8 mouse cellular contexts compared by ENCODE assay signal in the genomic region with DNA sequence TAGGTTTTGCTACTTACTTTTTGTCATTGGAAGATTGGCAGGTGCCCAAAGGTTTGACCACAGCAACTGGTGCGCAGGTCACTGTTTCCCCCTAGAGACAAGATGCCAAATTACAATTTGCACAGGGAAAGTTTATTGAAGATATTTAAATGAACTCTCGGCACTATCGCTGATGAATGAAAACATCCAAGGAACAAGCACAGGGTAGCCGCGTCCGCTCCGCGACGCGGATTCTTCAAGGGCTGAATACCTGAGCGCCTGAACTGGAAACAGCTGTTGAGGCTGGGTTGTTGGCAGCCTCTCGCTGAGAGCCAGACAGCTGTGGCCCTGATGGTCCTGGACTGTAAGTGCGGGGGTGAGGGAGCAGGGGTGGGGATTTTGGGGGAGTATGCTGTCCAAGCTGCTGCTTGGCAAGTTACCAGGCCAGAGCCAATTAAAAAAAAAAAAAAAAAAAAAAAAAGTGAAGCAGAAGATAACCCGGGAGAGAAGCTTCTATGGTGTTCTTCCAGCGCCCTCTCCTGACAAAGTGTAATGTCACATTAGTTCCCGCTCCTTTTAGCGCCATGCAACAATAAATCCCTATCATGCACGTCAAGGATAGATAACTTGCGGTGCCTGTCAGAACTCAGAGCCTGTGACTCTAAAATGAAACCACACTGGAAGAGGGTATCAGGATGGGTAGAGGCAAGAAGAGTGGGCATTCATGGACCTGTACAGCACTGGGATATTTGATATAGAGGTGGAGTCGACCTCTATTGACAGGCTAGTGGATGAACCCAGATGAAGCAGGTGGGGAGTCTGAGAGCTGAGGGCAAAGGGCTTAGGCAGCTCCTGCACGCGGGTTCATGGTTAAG. TPM values are rescaled to one million over a fixed set of nuclear protein-coding genes. Genes with fewer than 3 reads are reported as not detected.
DNase-seq lines count a peak whose midpoint lies in the region; ATAC-seq and TF ChIP-seq lines count a peak whose summit lies in the region.

No protein-coding gene starts in this region.

- no peak for DNase-seq in Patski (ENCODE audit: low read depth, low spot score)
- DNase-seq in cerebellum, adult 9-10 months, result peak; percentile 48
- DNase-seq in frontal cortex, postnatal 10 days (ENCODE audit: low spot score in 2 of 2), result peak; percentile 13 to 34
- DNase-seq in kidney, adult 8-10 months, result peak; percentile 9 to 29
- no peak for DNase-seq in natural killer cell, adult 2 months (ENCODE audit: low spot score in 2 of 2)

- H3K36me3 ChIP-seq in limb, embryonic 12.5 days, result no peaks in the 10 kb centered on the region
- H3K36me3 ChIP-seq in midbrain, embryonic 16.5 days (ENCODE audit: control insufficient read depth, insufficient read depth, low read length), result no peaks in the 10 kb centered on the region

- H3K4me2 ChIP-seq in limb, embryonic 12.5 days, result peak overlapping the region; percentile 50
- H3K4me2 ChIP-seq in midbrain, embryonic 16.5 days (ENCODE audit: low read length), result peak overlapping the region; percentile 79

- WGBS in limb, embryonic 12.5 days, result 14% methylated on average over 22 of the region's 22 CpGs
- 15% methylated on average over 22 of the region's 22 CpGs for WGBS in midbrain, embryonic 16.5 days

- no peak overlapping the region for H3K27ac ChIP-seq in limb, embryonic 12.5 days
- H3K27ac ChIP-seq in midbrain, embryonic 16.5 days (ENCODE audit: low read length), result no peak overlapping the region

- H3K4me3 ChIP-seq in limb, embryonic 12.5 days (replicated peaks), result no peak overlapping the region
- H3K4me3 ChIP-seq in midbrain, embryonic 16.5 days (ENCODE audit: low read depth, low read length), result peak overlapping the region; percentile 28

- in situ Hi-C loops in Patski (cut with MboI; ENCODE audit: low pct_unique_long_range_greater_than_20kb), result no loop called here

- CTCF ChIA-PET in Patski (lab: Charles Lee), result no interaction called here

- H3K4me1 ChIP-seq in limb, embryonic 12.5 days (replicated peaks), result no peaks in the 10 kb centered on the region
- H3K4me1 ChIP-seq in midbrain, embryonic 16.5 days (ENCODE audit: control insufficient read depth, insufficient read depth, low read length), result peaks cover 2% of the 10 kb centered on the region; the same call in 1 of the 2 replicates

- no peak overlapping the region for H3K9ac ChIP-seq in limb, embryonic 12.5 days (replicated peaks)
- H3K9ac ChIP-seq in midbrain, embryonic 16.5 days (ENCODE audit: low read depth, low read length), result peak overlapping the region; percentile 46; the same call in 1 of the 2 replicates

- ATAC-seq in Patski, result no peak
- no peak; the same call in 1 of the 2 replicates for ATAC-seq in limb, embryonic 12.5 days (ENCODE audit: insufficient number of reproducible peaks, insufficient read depth, low FRiP score, low TSS enrichment, low read depth)
- peak; percentile 71; the same call in 1 of the 2 replicates for ATAC-seq in midbrain, embryonic 16.5 days
- ATAC-seq in monocyte, adult 5-6 weeks (replicated peaks; ENCODE audit: insufficient number of reproducible peaks, low FRiP score, low TSS enrichment, poor library complexity, severe bottlenecking), result no peak

- TF ChIP-seq CTCF in Patski (IDR thresholded peaks at IDR 0.05), result peak; percentile 28

- POLR2A ChIA-PET in Patski (lab: Charles Lee), result no interaction called here

- no peaks in the 10 kb centered on the region for H3K9me3 ChIP-seq in limb, embryonic 12.5 days
- no peaks in the 10 kb centered on the region for H3K9me3 ChIP-seq in midbrain, embryonic 16.5 days (replicated peaks; ENCODE audit: control insufficient read depth, low read length, poor library complexity, severe bottlenecking)

- peaks cover 3% of the 10 kb centered on the region for H3K27me3 ChIP-seq in Patski
- H3K27me3 ChIP-seq in limb, embryonic 12.5 days, result peaks cover 17% of the 10 kb centered on the region
- no peaks in the 10 kb centered on the region for H3K27me3 ChIP-seq in midbrain, embryonic 16.5 days (ENCODE audit: control insufficient read depth, insufficient read depth, low read depth, low read length)

RNA-seq across cellular contexts. Expression of gene Abca15, which starts 1.0 kb away (rescaled TPM):
- polyA plus RNA-seq in Patski (2021), result not detected
- not detected in 2 replicates for polyA plus RNA-seq in limb, embryonic 12.5 days (2016; fragmentation: Nextera tagmentation; extraction: Ambion mirVana)
- polyA plus RNA-seq in midbrain, embryonic 16.5 days (2015; fragmentation: Nextera tagmentation; extraction: Ambion mirVana), result not detected in 2 replicates
- total RNA-seq in monocyte, adult 5-6 weeks (2017), result not detected in 3 replicates

Comparison
In these comparisons a context has a peak if more than half of its experiments do, and no peak if none do; other contexts are left out.
1. DNase-seq: peak in cerebellum, adult 9-10 months (single experiment), frontal cortex, postnatal 10 days (2 of 2) and kidney, adult 8-10 months (2 of 2); none in Patski (single experiment) and natural killer cell, adult 2 months (0 of 2).